Mouse (Mus musculus) testis, adult 10 weeks (tissue): ENCODE data around the gene Tuba4a. TPM values are rescaled to one million over a fixed set of nuclear protein-coding genes. Genes with fewer than 3 reads are reported as not detected.

Experiments used
- polyA plus RNA-seq: library from polyadenylated mRNA; stranded (reverse); fragments of 350-450 nt; fragmentation: Illumina TruSeq; extraction: RNeasy Lipid Tissue Mini Kit (QIAGEN cat#74804); gene quantifications from one replicate; pipeline ENCODE4 v1.2.3, GENCODE M21; 2014; ENCODE audit warnings: low read depth, low replicate concordance

The Tuba4a gene
- 11.1 TPM for polyA plus RNA-seq

DNA sequence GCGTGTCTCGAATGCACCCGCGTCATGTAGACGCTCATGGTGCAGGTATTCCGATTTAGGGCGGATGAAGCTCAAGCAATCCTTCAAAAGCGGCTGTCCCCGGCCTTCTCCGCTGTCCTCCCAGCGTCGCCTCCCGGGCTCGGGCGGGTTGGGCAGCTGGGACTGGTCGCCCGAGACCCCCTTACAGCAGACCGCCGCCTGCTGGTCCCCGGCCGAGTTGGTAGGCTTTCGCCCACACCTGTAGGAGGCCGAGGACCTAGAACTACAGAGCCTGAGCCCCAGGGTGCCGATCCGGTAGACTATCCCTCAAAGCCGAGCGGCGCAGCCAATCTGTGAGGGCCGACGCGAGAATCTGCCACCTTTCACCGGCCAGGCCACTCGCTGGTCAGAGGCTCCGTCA, at the start of gene Tuba4a:
Tuba4a (minus strand) TSS at position 335 of the 400 bp plus-strand sequence.

DNA sequence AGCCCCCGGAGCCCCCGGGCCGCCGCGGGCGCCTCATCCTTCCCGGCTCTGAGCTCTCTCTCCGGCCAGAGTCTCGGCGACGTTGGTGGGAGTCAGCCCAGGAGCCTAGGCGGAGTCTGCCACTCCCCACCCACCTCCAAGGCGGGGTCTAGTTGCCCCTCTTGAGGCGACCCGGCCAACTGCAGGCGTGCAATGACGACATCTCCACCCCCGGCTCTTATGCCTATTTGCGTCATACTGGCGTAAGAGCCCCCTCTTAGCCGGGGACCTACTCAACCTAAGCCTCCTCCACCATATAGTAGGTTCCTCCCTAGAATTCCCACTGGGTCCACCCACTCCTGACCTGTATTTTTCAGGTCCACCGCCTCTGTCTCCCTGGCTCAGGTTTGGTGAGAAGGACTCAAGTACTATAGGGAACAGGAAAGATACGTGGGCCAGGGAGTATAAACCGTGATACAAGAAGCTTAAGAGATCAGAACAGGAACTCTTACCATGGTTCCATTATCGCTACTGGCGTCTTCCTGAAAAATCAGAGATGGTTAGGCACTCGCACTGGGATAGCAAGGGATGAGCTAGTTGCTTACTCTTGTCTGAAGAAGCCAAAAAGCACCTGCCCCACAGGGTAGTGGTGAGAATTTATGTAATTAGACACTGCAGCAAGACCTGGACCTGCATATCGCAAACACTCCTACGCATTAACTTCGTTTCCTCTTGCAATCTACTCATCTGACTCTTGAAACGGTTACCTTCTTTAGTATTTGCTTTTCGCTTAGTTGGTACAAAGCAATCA, 44.6 kb upstream of the Tuba4a start, which contains the start of gene Ptprn:
Ptprn (minus strand) TSS at position 412 of the 790 bp plus-strand sequence.

GRCm38 (mm10) chr1:75236117-75237050, 16.7 kb upstream of the Tuba4a start, which contains the start of gene Dnajb2:
TSS of gene Dnajb2 (plus strand) at chr1:75236406.

GRCm38 (mm10) chr1:75231664-75232152, 12.0 kb upstream of the Tuba4a start, which contains the start of gene A630095N17Rik:
TSS of gene A630095N17Rik (minus strand) at chr1:75232102.

GRCm38 (mm10) chr1:75210136-75211087, 9.3 kb downstream of the Tuba4a start, which contains the start of the genes Glb1l and Stk16:
TSS of gene Glb1l (minus strand) at chr1:75210813.
TSS of gene Stk16 (plus strand) at chr1:75210838.

DNA sequence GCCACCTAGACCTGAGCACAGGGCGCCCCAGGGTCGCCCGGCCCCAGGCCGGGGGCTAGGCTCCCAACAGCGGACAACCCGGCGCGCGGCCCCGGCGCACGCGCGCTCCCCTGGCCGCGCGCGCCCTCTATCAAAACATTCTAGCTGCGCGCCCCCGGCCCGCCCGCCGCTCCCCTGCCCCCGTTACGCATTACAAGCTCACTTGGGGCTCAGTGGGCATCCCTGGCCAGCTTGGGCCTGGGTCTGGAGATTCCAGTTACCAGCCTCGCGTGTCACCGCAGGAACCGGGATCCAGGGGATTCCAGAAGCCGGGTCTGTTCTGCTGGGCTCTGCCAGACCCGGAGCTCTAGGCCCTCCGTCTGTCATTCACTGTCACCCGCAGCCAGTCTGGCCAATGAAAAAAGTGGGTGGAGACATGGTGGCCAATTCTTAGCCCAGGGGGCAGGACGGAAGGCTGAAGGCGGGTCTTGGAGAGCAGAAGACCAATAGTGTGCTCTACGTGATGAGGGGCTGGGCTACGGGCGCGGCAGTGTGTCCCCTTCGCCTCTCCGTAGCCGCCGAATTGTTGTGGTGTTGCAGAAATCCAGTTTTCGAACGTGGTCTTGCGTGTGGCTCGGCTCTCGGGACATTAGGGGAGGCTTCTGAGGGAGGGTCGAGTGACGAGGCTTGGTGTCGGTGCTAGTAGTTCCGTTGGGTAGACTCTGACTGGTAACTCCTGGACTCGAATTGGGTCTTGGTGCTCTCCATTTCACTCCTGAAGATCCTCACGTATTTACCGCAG, 27.9 kb downstream of the Tuba4a start, which contains the start of the genes Ankzf1 and Atg9a:
Ankzf1 (plus strand) TSS at position 530 of the 781 bp plus-strand sequence.
Atg9a (minus strand) TSS at position 575 of the 781 bp plus-strand sequence.

GRCm38 (mm10) chr1:75180105-75180590, 39.5 kb downstream of the Tuba4a start, which contains the start of gene Abcb6:
TSS of gene Abcb6 (minus strand) at chr1:75180392.

DNA sequence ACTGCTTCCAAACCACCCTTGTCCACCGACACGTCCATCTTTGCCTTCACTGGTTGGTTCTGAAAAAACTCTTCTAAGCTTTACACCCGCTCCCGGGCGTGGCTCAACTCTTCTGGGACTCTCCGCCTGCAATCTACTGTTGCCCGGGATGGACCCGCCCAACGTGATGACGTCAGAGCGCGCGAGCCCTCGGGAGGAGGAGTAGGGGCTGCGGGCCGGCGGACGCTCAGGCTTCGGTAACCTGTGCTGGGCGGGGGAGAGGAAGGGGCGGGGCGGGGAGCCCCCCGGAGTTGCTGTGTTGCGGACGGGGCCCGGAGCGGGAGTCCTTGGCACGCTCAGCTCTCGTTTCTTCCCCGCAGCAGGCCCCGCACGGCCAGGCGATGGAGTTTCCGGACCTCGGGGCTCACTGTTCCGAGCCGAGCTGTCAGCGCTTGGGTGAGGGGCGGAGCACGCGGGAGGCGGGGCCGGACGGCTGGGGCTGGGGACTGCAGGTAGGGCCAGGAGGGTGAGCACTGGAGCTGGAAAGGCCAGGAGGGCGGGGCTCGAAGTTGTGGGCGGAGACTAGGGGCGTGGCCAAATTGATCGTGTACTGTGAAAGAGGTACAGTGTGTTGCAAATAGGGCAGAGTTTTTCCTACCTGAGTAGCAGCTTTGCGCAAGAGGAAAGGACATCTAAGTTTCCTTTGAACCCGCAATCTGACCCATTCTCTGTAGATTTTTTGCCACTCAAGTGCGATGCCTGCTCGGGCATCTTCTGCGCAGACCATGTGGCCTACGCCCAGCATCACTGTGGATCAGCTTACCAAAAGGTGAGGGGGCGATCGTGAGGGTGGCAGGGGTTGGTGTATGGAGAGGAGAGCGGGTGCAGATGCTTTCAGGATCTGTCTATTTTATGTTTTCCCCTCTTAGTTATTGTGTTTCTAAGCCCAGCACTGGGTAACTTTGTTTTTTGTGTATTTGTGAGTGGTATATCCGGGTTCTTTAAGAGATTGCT, 50.9 kb downstream of the Tuba4a start, which contains the start of gene Zfand2b:
Zfand2b (plus strand) TSS at position 175 of the 993 bp plus-strand sequence.

Other genes starting within 250 kb of the Tuba4a start
- gene Nhej1, start 94.7 kb downstream of the Tuba4a start, polyA plus RNA-seq: 4.0 TPM
- gene Slc23a3, start 86.0 kb downstream of the Tuba4a start, polyA plus RNA-seq: not detected
- gene Cnppd1, start 77.2 kb downstream of the Tuba4a start, polyA plus RNA-seq: 14.3 TPM
- 17.7 TPM for gene Retreg2, start 77.1 kb downstream of the Tuba4a start, polyA plus RNA-seq
- gene Zfand2b, start 51.2 kb downstream of the Tuba4a start, polyA plus RNA-seq: not detected
- 9.5 TPM for gene Abcb6, start 39.5 kb downstream of the Tuba4a start, polyA plus RNA-seq
- 3.0 TPM for gene Ankzf1, start 27.7 kb downstream of the Tuba4a start, polyA plus RNA-seq
- 68.6 TPM for gene Atg9a, start 27.7 kb downstream of the Tuba4a start, polyA plus RNA-seq
- gene Glb1l, start 9.1 kb downstream of the Tuba4a start, polyA plus RNA-seq: 194 TPM
- gene Stk16, start 9.0 kb downstream of the Tuba4a start, polyA plus RNA-seq: 18.6 TPM
- gene A630095N17Rik, start 12.2 kb upstream of the Tuba4a start, polyA plus RNA-seq: 33.7 TPM
- 96.0 TPM for gene Dnajb2, start 16.5 kb upstream of the Tuba4a start, polyA plus RNA-seq
- gene Ptprn, start 44.6 kb upstream of the Tuba4a start, polyA plus RNA-seq: not detected
- gene Resp18, start 58.5 kb upstream of the Tuba4a start, polyA plus RNA-seq: 0.56 TPM
- gene Dnpep, start 98.1 kb upstream of the Tuba4a start, polyA plus RNA-seq: 5.5 TPM
- 0.55 TPM for gene Des, start 140.5 kb upstream of the Tuba4a start, polyA plus RNA-seq
- 0.14 TPM for gene Speg, start 155.4 kb upstream of the Tuba4a start, polyA plus RNA-seq
- 7.7 TPM for gene Gmppa, start 216.1 kb upstream of the Tuba4a start, polyA plus RNA-seq
- 0.08 TPM for gene Asic4, start 230.6 kb upstream of the Tuba4a start, polyA plus RNA-seq